8 mouse cellular contexts compared by ENCODE assay signal in genomic region chr7:113609027-113609705, GRCm38 (mm10).
A peak's percentile ranks its signal among the peaks of the same experiment; 100 is the strongest.
DNase-seq lines count a peak whose midpoint lies in the region; TF ChIP-seq lines count a peak whose summit lies in the region.

No protein-coding gene starts in this region.

- no peaks in the 10 kb centered on the region for H3K27me3 ChIP-seq in spleen, adult 2 months (ENCODE audit: control insufficient read depth, insufficient read depth, low read length)
- H3K27me3 ChIP-seq in heart, embryonic 10.5 days (ENCODE audit: insufficient read depth, poor library complexity, severe bottlenecking) = no peaks in the 10 kb centered on the region

- no peaks in the 10 kb centered on the region for H3K36me3 ChIP-seq in spleen, adult 2 months (ENCODE audit: control insufficient read depth, insufficient read depth, low read length)
- no peaks in the 10 kb centered on the region for H3K36me3 ChIP-seq in heart, embryonic 10.5 days

- H3K4me3 ChIP-seq in spleen, adult 2 months (ENCODE audit: extremely low read depth, insufficient read depth, insufficient read length) = no peak overlapping the region
- no peak overlapping the region for H3K4me3 ChIP-seq in heart, embryonic 10.5 days
- no peak overlapping the region for H3K4me3 ChIP-seq in lung, adult 2 months (replicated peaks; ENCODE audit: extremely low read depth, low read depth, low read length)

- intact Hi-C loops in gastrocnemius, postnatal 14 days (cut with DNase I; ENCODE audit: low total_unique reads) = loop anchor here (10.0 kb wide), 1 partner anchor 406 kb away; no protein-coding TSS in a partner anchor

- no peaks in the 10 kb centered on the region for H3K9me3 ChIP-seq in heart, embryonic 10.5 days

- no peaks in the 10 kb centered on the region for H3K4me1 ChIP-seq in spleen, adult 2 months (ENCODE audit: control insufficient read depth, insufficient read depth, insufficient read length)
- H3K4me1 ChIP-seq in heart, embryonic 10.5 days = peaks cover 22% of the 10 kb centered on the region
- H3K4me1 ChIP-seq in lung, adult 2 months (ENCODE audit: control insufficient read depth, insufficient read depth, low read length) = no peaks in the 10 kb centered on the region

- DNase-seq in spleen, adult 2 months (ENCODE audit: low read depth in 1 of 2, low spot score in 2 of 2) = peak; percentile 27 to 55
- DNase-seq in spleen, adult 12 weeks (ENCODE audit: low spot score) = no peak
- peak; percentile 37 to 69 for DNase-seq in cerebellum, postnatal 36 days
- peak; percentile 77 for DNase-seq in heart, embryonic 10.5 days (ENCODE audit: low spot score)
- peak; percentile 52 to 64 for DNase-seq in kidney, postnatal 25 days
- DNase-seq in lung, adult 2 months = peak; percentile 16
- peak; percentile 95 for DNase-seq in retina, postnatal 1 day
- no peak for DNase-seq in gastrocnemius, postnatal 14 days

- no peak overlapping the region for H3K27ac ChIP-seq in spleen, adult 2 months (ENCODE audit: insufficient read depth, low read length)
- H3K27ac ChIP-seq in heart, embryonic 10.5 days = no peak overlapping the region

- no peak for TF ChIP-seq CTCF in spleen, adult 2 months (IDR thresholded peaks at IDR 0.05; ENCODE audit: extremely low read depth, insufficient read depth, insufficient read length, insufficient replicate concordance)
- no peak for TF ChIP-seq CTCF in lung, adult 2 months (IDR thresholded peaks at IDR 0.05; ENCODE audit: insufficient read depth, low read length)

- 19% methylated on average over 8 of the region's 8 CpGs for WGBS in spleen, adult 2 months
- WGBS in heart, embryonic 10.5 days = 24% methylated on average over 8 of the region's 8 CpGs
- WGBS in lung, adult 2 months = 19% methylated on average over 8 of the region's 8 CpGs

- no peak for TF ChIP-seq POLR2A in spleen, adult 2 months (IDR thresholded peaks at IDR 0.05; ENCODE audit: low read depth, low read length)
- TF ChIP-seq POLR2A in lung, adult 2 months (IDR thresholded peaks at IDR 0.05; ENCODE audit: borderline replicate concordance, extremely low read depth, low read depth, low read length) = no peak

Comparison
In these comparisons a context has a peak if more than half of its experiments do, and no peak if none do; other contexts are left out.
1. DNase-seq: peak in spleen, adult 2 months (2 of 2), cerebellum, postnatal 36 days (2 of 2), heart, embryonic 10.5 days (single experiment), kidney, postnatal 25 days (2 of 2), lung, adult 2 months (single experiment) and retina, postnatal 1 day (single experiment); none in spleen, adult 12 weeks (single experiment) and gastrocnemius, postnatal 14 days (single experiment).